Mouse (Mus musculus): Measurements from ENCODE around the gene Susd1.

GRCm38 (mm10) chr4:59275956-59276355 lies 162.5 kb downstream of the Susd1 start:
- TF ChIP-seq CTCF (conservative IDR thresholded peaks at IDR 0.05; ENCODE audit: low read length) (no peak), POU5F1 (IDR thresholded peaks at IDR 0.05; ENCODE audit: borderline replicate concordance, low read length) (no peak), NANOG (IDR thresholded peaks at IDR 0.05; ENCODE audit: borderline replicate concordance, low read length) (no peak)
